Mouse (Mus musculus) adrenal gland, adult 18-20 months (tissue): ENCODE measurements at regions not wholly inside any gene's neighbourhood (a gene's known extent, or its start where the extent isn't known, plus 50 kb on each side); places are given as distances from the start of the nearest gene placed in this dataset.

Experiments used
- DNase-seq, 2 experiments: peaks; one replicate each; pipeline ENCODE4 v3.0.0; 2021 to 2022; ENCODE audit warnings: low spot score in 2 of 2

DNA sequence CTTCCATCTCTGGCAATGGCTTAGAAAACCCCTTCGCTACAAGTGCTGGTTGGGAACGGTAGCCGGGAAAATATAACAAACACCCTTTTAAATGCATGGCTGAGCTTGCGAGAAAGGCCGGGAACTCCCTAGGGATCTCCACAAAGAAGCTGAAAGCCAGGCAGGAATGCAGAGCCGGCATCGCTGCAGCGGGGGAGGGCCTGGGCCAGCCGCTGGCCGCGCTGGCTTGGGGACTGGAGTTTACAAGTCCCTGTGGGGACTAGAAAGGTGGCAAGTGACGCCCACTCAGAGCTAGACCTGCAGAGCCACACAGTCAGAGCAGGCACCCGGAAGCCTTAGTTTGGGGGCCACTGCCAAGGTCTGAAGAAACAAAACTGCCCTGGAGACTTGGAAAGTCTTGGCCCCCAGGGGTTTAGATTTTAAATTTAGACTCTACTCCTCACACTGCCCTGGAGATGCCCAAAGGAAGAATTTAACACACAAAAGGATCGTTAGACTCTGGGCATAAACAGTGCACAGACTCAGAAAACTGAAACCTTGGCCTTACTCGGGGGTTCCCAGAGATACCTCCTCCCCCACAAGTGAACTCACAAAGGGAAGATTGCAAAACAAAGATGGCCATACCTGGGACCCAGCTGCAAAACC lies 59.4 kb downstream of the 1700001O22Rik start:
- no peak for DNase-seq

GRCm38 (mm10) chr2:30743265-30743846 lies 60.1 kb downstream of the 1700001O22Rik start:
- DNase-seq = peak in 1 of 2 experiments; percentile 48

DNA sequence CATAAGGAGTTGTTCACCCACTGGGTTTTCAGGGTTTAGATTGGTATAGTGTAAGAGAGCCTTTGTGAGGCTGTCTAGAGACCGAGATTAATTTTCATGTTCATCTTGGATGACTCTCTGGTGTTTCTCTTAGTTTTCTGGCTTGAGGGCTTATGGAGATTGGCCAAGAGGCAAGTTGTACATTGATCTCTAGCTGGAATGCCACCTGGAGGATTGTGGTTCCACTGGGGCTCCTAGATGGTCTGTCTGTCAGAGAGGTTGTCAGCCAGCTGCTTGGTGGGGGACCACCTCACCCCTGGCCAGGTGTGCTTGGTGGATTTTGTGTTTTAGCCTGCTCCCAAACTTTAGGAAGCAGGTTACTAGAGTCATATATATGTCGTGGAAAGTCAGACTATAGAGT lies 62.0 kb downstream of the 1700001O22Rik start:
- DNase-seq = no peak

GRCm38 (mm10) chr2:30737759-30738158 lies 65.7 kb downstream of the 1700001O22Rik start:
- no peak for DNase-seq

DNA sequence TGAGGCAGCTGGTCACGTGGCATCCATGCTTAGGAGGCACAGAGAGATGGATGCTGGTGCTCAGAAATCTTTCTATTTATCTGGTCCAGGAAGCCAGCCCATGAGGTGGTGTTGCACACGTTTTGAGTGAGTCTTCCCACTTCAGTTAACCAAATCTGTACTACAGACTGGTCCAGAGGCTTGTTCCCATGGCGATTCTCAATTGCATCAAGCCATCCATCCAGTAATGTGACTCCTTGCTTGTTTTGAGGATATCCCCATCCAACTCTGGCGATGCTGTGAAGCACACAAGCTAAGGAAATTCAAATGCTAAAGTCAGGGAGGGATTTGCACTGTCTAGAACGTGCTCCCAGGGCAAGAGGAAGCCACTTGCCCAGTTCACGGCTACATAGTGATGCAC lies 66.8 kb downstream of the 1700001O22Rik start:
- DNase-seq = no peak

DNA sequence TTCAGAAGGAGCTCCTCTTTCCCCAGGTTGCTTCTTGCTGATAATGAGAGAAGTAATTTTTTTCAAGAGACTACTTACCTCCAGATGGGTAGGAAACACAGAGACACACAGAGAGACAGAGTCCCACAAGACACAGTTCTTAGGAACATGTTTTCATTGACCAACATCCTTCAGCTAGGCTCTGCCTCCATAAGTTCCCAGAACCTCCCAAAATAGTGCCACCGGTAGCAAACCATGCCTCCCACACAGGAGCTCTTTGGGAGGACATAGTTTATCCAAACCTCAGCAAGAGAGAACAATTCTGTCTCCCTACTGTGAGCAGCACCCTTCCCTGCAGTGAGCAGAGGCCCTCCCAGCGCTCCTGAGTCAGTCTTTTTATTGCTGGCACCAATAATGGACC lies 67.2 kb downstream of the 1700001O22Rik start:
- no peak for DNase-seq

DNA sequence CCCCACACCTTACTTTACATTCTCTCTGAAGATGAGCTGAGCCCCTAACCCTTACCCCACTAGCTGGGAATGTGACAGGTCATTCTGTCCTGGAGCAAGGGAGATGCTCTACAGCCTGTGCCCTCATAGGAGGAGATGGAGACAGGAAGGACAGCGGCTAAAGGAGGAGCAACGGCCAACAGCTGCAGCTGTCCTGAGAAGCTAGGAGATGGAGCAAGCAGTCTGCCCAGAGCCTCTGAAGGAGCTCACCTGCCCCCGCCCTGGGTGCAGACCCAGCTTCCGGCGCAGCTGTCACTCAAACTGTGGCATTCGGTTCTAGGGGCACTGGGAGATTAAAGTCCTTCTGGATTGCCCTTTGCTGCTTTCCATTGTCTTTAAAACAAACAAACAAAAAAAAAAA lies 69.6 kb downstream of the 1700001O22Rik start:
- no peak for DNase-seq

- no peak for DNase-seq
Observed at GRCm38 (mm10) chr2:30731832-30732231, 71.6 kb downstream of the 1700001O22Rik start.

- DNase-seq = no peak
Observed at GRCm38 (mm10) chr2:30727948-30728347, 75.5 kb downstream of the 1700001O22Rik start.

GRCm38 (mm10) chr2:30725601-30726489 lies 77.6 kb downstream of the 1700001O22Rik start:
- peak in 1 of 2 experiments; percentile 45 for DNase-seq

GRCm38 (mm10) chr2:30725186-30725585 lies 78.3 kb downstream of the 1700001O22Rik start:
- DNase-seq = no peak

- DNase-seq = no peak
Observed at GRCm38 (mm10) chr2:30724521-30724920, 78.9 kb downstream of the 1700001O22Rik start.

- DNase-seq = peak in 1 of 2 experiments; percentile 43
Observed at GRCm38 (mm10) chr2:30723059-30723587, 80.3 kb downstream of the 1700001O22Rik start.

GRCm38 (mm10) chr2:30722263-30723050 lies 81.0 kb downstream of the 1700001O22Rik start:
- no peak for DNase-seq

DNA sequence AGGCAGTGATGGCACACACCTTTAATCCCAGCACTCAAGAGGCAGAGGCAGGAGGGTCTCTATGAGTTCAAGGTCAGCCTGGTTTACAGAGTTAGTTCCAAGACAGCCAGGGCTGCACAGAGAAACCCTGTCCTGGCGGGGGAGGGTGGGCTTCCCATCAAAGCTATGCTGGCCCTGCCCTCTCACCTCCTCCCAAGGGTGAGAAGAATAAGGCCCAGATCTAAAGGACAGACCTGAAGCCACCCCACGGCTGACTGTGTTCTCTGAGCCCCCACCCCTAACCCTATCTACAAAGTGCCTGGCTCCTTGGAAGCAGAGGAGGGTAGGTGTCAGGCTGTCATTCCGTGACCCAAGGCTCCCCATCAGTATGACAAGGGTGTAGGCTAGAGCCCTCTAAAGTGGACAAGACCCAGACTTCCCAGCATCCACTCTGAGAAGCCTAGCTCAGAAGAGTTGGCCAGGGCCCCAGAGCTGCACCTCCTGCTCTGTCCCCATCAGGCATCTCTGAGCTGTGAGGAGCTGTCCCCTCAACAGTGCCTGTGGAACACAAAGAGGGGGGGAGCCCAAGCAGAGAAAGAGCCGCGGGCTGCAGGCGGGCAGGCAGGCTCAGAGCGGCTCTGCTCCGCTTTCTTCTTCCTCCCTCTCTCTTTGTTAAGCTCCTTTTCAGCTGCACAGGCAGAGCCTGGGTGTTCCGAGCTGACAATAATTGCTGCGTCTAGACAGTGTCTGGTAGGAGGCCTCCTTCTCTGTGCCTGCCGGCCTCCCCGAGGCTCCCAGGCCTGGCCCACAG lies 81.8 kb downstream of the 1700001O22Rik start:
- no peak for DNase-seq

- no peak for DNase-seq
Observed at GRCm38 (mm10) chr2:30721048-30721461, 82.4 kb downstream of the 1700001O22Rik start.

DNA sequence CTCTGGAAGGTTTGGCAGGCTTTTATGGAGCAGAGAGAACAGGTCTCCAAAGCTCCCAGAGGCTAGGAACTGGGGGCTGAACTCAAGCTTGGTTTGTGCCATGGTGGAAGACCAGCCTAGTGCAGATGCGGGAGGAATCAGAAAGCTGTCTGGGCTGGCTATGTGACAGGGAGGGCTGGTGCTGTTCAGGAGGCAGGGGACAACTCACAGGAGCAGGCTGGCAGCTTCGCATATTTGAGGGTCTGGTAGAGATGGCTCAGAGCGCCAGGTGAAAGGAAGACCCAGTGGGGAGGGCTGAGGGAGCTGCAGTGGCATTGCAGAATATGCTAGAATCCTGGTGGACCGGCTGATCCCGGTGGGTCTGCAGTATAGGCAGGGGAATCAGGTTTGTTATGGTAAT lies 83.2 kb downstream of the 1700001O22Rik start:
- no peak for DNase-seq

- DNase-seq = peak in 1 of 2 experiments; percentile 37
Observed at GRCm38 (mm10) chr2:30719611-30720290, 83.7 kb downstream of the 1700001O22Rik start.

DNA sequence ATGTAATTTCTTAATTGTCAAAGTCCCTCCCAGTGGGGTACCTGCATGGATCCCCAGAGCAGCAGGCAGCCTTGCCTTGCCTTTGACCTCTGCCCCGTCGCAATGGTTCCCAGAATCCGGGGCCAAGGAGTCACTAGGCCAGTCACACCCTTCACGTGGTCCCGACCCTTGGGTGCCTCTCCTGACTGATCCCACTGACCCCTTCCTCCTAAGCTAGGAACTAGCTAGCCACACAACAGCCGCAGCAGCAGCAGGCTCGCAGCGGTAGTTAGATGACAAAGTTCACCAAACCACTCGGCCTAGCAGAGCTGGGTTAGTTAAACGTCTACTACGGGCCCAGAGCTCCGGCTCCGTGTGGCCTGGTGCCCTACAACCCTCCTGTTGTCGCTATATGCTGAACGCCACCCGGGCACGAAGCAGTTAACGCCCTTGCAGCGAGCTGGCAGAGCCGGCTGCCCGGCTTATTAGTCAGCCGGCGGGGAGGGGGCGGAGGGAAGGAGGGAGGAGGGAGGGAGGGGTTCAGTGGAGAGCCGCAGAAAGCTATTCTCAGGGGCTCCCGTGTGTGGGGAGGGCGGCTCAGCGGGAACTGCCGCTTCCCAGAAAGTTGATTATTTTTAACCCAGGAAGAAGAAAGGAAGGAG lies 84.6 kb downstream of the 1700001O22Rik start:
- DNase-seq = peak; percentile 78 to 83
